Mouse (Mus musculus) midbrain, postnatal 0 days (tissue): ENCODE results near the gene Gdf2. TPM values are rescaled to one million over a fixed set of nuclear protein-coding genes. Genes with fewer than 3 reads are reported as not detected.

ENCODE experiments used
- ATAC-seq: fragments of 200-750 bp; cut with Nextera tagmentation; 2 replicates; pipeline ENCODE4 v1.8.0; 2017; ENCODE audit warnings: moderate number of reproducible peaks, mild to moderate bottlenecking, moderate TSS enrichment, moderate library complexity; ENCODE audit not compliant: low FRiP score
- DNase-seq: peaks from one replicate; pipeline ENCODE4 v3.0.0-alpha.2; 2015; ENCODE audit warnings: low spot score
- H3K27ac ChIP-seq: fragments of 300-500 bp; sonication (generic); 2 replicates; pipeline ENCODE4 v1.5.1; 2014; ENCODE audit warnings: low read depth, mild to moderate bottlenecking, low read length, mixed read lengths
- H3K27me3 ChIP-seq: fragments of 300-500 bp; sonication (generic); 2 replicates; pipeline ENCODE4 v1.6.1; 2014; ENCODE audit warnings: low read length, control low read depth, mixed read lengths; ENCODE audit not compliant: insufficient read depth
- H3K36me3 ChIP-seq: fragments of 300-500 bp; sonication (generic); 2 replicates; pipeline ENCODE4 v1.6.1; 2014; ENCODE audit warnings: low read length, control low read depth, mixed read lengths; ENCODE audit not compliant: insufficient read depth
- H3K4me1 ChIP-seq: fragments of 300-500 bp; sonication (generic); 2 replicates; pipeline ENCODE4 v1.6.1; 2014; ENCODE audit warnings: mild to moderate bottlenecking, control low read depth, antibody characterized with exemption, low read length, mixed read lengths; ENCODE audit not compliant: insufficient read depth
- H3K4me2 ChIP-seq: fragments of 300-500 bp; sonication (generic); 2 replicates; pipeline ENCODE4 v1.6.1; 2014; ENCODE audit warnings: low read depth, mild to moderate bottlenecking, low read length, mixed read lengths; ENCODE audit not compliant: poor library complexity, severe bottlenecking
- H3K4me3 ChIP-seq: fragments of 300-500 bp; sonication (generic); 2 replicates; pipeline ENCODE4 v1.5.1; 2014; ENCODE audit warnings: low read depth, mild to moderate bottlenecking, low read length, moderate library complexity
- H3K9ac ChIP-seq: fragments of 300-500 bp; sonication (generic); replicated peaks from 2 replicates; pipeline ENCODE4 v1.6.1; 2014; ENCODE audit warnings: mild to moderate bottlenecking, low read length, moderate library complexity, mixed read lengths; ENCODE audit not compliant: poor library complexity, severe bottlenecking
- H3K9me3 ChIP-seq: fragments of 300-500 bp; sonication (generic); 2 replicates; pipeline ENCODE4 v1.6.1; 2016; ENCODE audit warnings: low read length, control low read depth
- CTCF ChIP-seq: IDR thresholded peaks from 2 replicates; pipeline ENCODE4 v1.5.1; 2016; ENCODE audit warnings: antibody characterized with exemption, mild to moderate bottlenecking
- WGBS: fragments of 180-500 bp; shearing (Covaris S2); extraction: QIAGEN DNeasy Blood & Tissue Kit; methylation state at CpG from one replicate; pipeline ENCODE4 v1.1.7; 2014; 5-methylcytosine and 5-hydroxymethylcytosine counted together
- polyA plus RNA-seq: library from polyadenylated mRNA; unstranded; fragments of >200 nt; fragmentation: Nextera tagmentation; extraction: Ambion mirVana; gene quantifications from 2 replicates; pipeline ENCODE4 v1.2.1, GENCODE M21; 2015
- total RNA-seq: library from RNA; depleted of rRNA; stranded (reverse); fragments of >200 nt; gene quantifications from 2 replicates; pipeline ENCODE4 v1.2.3, GENCODE M21; 2014; rRNA removed

Gdf2 gene
- total RNA-seq, result 0.09 and 0.11 TPM in 2 replicates
- polyA plus RNA-seq, result not detected in 2 replicates

GRCm38 (mm10) chr14:33940739-33941138 is at the start of gene Gdf2:
TSS of gene Gdf2 (plus strand) at chr14:33941039.
- no peaks in the 10 kb centered on the region for H3K9me3 ChIP-seq

GRCm38 (mm10) chr14:33891507-33891906 is 49.3 kb upstream of the Gdf2 start:
- H3K4me1 ChIP-seq, result no peaks in the 10 kb centered on the region
- H3K4me3 ChIP-seq, result no peak overlapping the region
- no peaks in the 10 kb centered on the region for H3K9me3 ChIP-seq
- no peak for DNase-seq
- no peak overlapping the region for H3K4me2 ChIP-seq
- H3K36me3 ChIP-seq, result no peaks in the 10 kb centered on the region
- no peak overlapping the region for H3K27ac ChIP-seq
- no peak for ATAC-seq
- 83% methylated on average over 3 of the region's 3 CpGs for WGBS
- no peak for TF ChIP-seq CTCF
- H3K9ac ChIP-seq, result no peak overlapping the region
- no peaks in the 10 kb centered on the region for H3K27me3 ChIP-seq

More at GRCm38 (mm10) chr14:33940739-33941138, at the start of gene Gdf2:
- H3K9ac ChIP-seq, result no peak within 1 kb of the TSS
- no peak within 1 kb of the TSS for H3K4me2 ChIP-seq
- H3K4me3 ChIP-seq, result no peak within 1 kb of the TSS
- no peak within 1 kb of the TSS for H3K27ac ChIP-seq
- WGBS, result 77% methylated on average over 8 of the region's 8 CpGs
- DNase-seq (no peak), ATAC-seq (no peak)
- H3K27me3 ChIP-seq, result no peaks in the 10 kb centered on the region
- TF ChIP-seq CTCF, result no peak
- no peaks in the 10 kb centered on the region for H3K36me3 ChIP-seq
- no peaks in the 10 kb centered on the region for H3K4me1 ChIP-seq

GRCm38 (mm10) chr14:33895777-33896176 is 45.1 kb upstream of the Gdf2 start:
- Histone ChIP-seq H3K4me2 (no peak overlapping the region), H3K4me3 (no peak overlapping the region), H3K4me1 (no peaks in the 10 kb centered on the region), H3K9me3 (no peaks in the 10 kb centered on the region), H3K36me3 (no peaks in the 10 kb centered on the region), H3K27me3 (no peaks in the 10 kb centered on the region), H3K27ac (no peak overlapping the region), H3K9ac (no peak overlapping the region)
- TF ChIP-seq CTCF, result no peak
- no peak for DNase-seq
- ATAC-seq, result no peak
- WGBS, result 85% methylated on average over 5 of the region's 5 CpGs

GRCm38 (mm10) chr14:33896628-33897300 is 44.1 kb upstream of the Gdf2 start:
- no peak for TF ChIP-seq CTCF

GRCm38 (mm10) chr14:33902783-33903182 is 38.1 kb upstream of the Gdf2 start:
- no peak overlapping the region for H3K4me3 ChIP-seq
- no peak for TF ChIP-seq CTCF
- no peaks in the 10 kb centered on the region for H3K9me3 ChIP-seq
- H3K4me2 ChIP-seq, result no peak overlapping the region
- 92% methylated on average over 4 of the region's 4 CpGs for WGBS
- H3K27ac ChIP-seq, result no peak overlapping the region
- no peaks in the 10 kb centered on the region for H3K36me3 ChIP-seq
- DNase-seq, result no peak
- H3K27me3 ChIP-seq, result no peaks in the 10 kb centered on the region
- ATAC-seq, result no peak
- H3K9ac ChIP-seq, result no peak overlapping the region
- no peaks in the 10 kb centered on the region for H3K4me1 ChIP-seq

More at GRCm38 (mm10) chr14:33896628-33897300, 44.1 kb upstream of the Gdf2 start:
- Histone ChIP-seq H3K9me3 (no peaks in the 10 kb centered on the region), H3K4me2 (no peak overlapping the region), H3K9ac (no peak overlapping the region), H3K4me1 (no peaks in the 10 kb centered on the region), H3K36me3 (no peaks in the 10 kb centered on the region), H3K27me3 (no peaks in the 10 kb centered on the region), H3K27ac (no peak overlapping the region), H3K4me3 (no peak overlapping the region)
- 36% methylated on average over 9 of the region's 9 CpGs for WGBS
- DNase-seq, result no peak
- no peak for ATAC-seq

- 92% methylated on average over 1 of the region's 1 CpGs for WGBS
- Histone ChIP-seq H3K4me1 (no peaks in the 10 kb centered on the region), H3K36me3 (no peaks in the 10 kb centered on the region), H3K4me2 (no peak overlapping the region), H3K9ac (no peak overlapping the region), H3K4me3 (no peak overlapping the region), H3K27me3 (no peaks in the 10 kb centered on the region), H3K9me3 (no peaks in the 10 kb centered on the region), H3K27ac (no peak overlapping the region)
- DNase-seq, result no peak
- TF ChIP-seq CTCF, result no peak
- ATAC-seq, result no peak
Observed at GRCm38 (mm10) chr14:33903199-33903598, 37.6 kb upstream of the Gdf2 start.
